Comparison of ENCODE assay signal across 25 mouse cellular contexts in the genomic region with DNA sequence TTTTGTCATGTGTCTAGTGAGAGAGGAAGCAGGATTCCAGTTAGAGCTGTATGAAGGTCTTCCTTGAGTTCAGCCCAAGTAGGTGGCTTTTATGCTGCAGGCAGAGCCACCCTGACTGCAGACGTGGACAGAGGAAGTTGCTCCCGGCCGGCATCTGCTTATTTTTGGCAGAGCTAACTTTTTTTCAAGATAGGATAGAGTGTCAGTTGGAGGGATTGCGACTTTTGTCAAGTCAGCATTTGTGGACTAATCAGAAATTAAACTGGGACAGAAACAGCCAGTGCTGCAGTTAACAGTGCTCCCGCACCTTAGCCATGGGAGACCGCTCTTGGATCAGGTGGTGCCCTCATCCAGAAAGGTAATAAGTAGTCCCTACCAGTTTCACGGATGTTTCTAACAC. TPM values are rescaled to one million over a fixed set of nuclear protein-coding genes. Genes with fewer than 3 reads are reported as not detected.
"Had no signal": no experiment of that assay in that cellular context is flagged by ENCODE, and none has a peak within 500 bp of the region (broad histone marks: within the 10 kb centered on the region; RNA-seq: fewer than 3 reads in every experiment).

No protein-coding gene starts in this region.

- H3K9me3 ChIP-seq: limb, embryonic 10.5 days; limb, embryonic 13.5 days; liver, embryonic 12.5 days; liver, embryonic 15.5 days; midbrain, embryonic 10.5 days; midbrain, embryonic 13.5 days had no signal

- ATAC-seq: liver, embryonic 12.5 days had no signal

- DNase-seq: kidney, postnatal 25 days; layer of hippocampus, adult 9-11 months; liver; lung, adult 18-20 months; thymus, adult 18-20 months; thymus, postnatal 14 days; thymus, postnatal 4 days had no signal

- H3K9ac ChIP-seq: limb, embryonic 13.5 days; liver, embryonic 12.5 days; liver, embryonic 15.5 days; midbrain, embryonic 13.5 days had no signal

- H3K27me3 ChIP-seq: limb, embryonic 13.5 days; liver, embryonic 12.5 days; liver, embryonic 15.5 days; megakaryocyte, embryonic 14.5 days; midbrain, embryonic 13.5 days had no signal

- H3K36me3 ChIP-seq: limb, embryonic 10.5 days; limb, embryonic 13.5 days; liver, embryonic 12.5 days; liver, embryonic 15.5 days; midbrain, embryonic 10.5 days; midbrain, embryonic 13.5 days had no signal

- H3K4me1 ChIP-seq: liver, embryonic 15.5 days had no signal

- H3K27ac ChIP-seq: kidney, postnatal 0 days; layer of hippocampus, adult 2 months; limb, embryonic 10.5 days; limb, embryonic 13.5 days; liver, embryonic 12.5 days; liver, embryonic 15.5 days; midbrain, embryonic 10.5 days; midbrain, embryonic 13.5 days had no signal

- H3K4me2 ChIP-seq: limb, embryonic 13.5 days; liver, embryonic 15.5 days had no signal

- H3K4me3 ChIP-seq: layer of hippocampus, adult 2 months; limb, embryonic 10.5 days; limb, embryonic 13.5 days; liver, embryonic 12.5 days; liver, embryonic 15.5 days; megakaryocyte, embryonic 14.5 days; midbrain, embryonic 10.5 days; midbrain, embryonic 13.5 days had no signal

RNA-seq across cellular contexts. Expression of a gene that starts 12.6 kb away (rescaled TPM):
- total RNA-seq: layer of hippocampus, adult 2 months; layer of hippocampus, postnatal 25 days; left cerebral cortex, adult 18-20 months; left cerebral cortex, postnatal 25 days; midbrain, postnatal 0 days had no signal
- polyA plus RNA-seq: kidney, embryonic 14.5 days; large intestine, adult 2 months; limb, embryonic 10.5 days; limb, embryonic 13.5 days; liver, embryonic 12.5 days; liver, embryonic 15.5 days; midbrain, embryonic 10.5 days; midbrain, embryonic 13.5 days; small intestine, adult 2 months; spleen, adult 2 months; stomach, embryonic 16.5 days had no signal
